Comparison of ENCODE assay signal across 10 mouse cellular contexts in the genomic region with DNA sequence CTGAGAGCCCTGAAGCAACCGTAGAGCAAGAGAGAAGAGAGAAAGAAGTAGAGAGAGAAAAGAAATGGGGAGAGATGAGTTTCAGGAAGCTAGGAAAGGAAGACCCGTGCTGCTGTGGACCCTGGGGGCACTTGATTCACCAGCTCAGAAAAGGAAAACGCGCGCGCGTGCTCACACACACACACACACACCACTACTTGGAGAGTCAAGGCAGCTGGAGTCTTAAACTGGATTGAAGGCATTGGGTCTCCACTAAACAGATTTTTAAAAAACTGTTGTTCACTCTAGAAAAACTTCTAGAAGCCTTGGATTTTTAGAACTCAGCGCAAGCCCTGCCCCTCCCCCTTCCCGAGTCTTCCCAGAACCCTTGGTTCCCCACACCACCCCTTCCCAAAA. TPM values are rescaled to one million over a fixed set of nuclear protein-coding genes. Genes with fewer than 3 reads are reported as not detected.
A peak's percentile ranks its signal among the peaks of the same experiment; 100 is the strongest.
DNase-seq lines count a peak whose midpoint lies in the region; ATAC-seq and TF ChIP-seq lines count a peak whose summit lies in the region.
"Had no signal": no experiment of that assay in that cellular context is flagged by ENCODE, and none has a peak within 500 bp of the region (broad histone marks: within the 10 kb centered on the region; RNA-seq: fewer than 3 reads in every experiment).

No protein-coding gene starts in this region.

- no peaks in the 10 kb centered on the region for H3K36me3 ChIP-seq in heart, embryonic 10.5 days
- H3K36me3 ChIP-seq: liver, embryonic 15.5 days had no signal

- intact Hi-C loops in heart, postnatal 36 days (cut with DNase I), result no loop called here

- H3K27ac ChIP-seq in heart, embryonic 10.5 days, result peak overlapping the region; percentile 81
- peak overlapping the region; percentile 69 for H3K27ac ChIP-seq in embryonic fibroblast, embryonic 13.5 days (ENCODE audit: insufficient read depth, low read length)
- H3K27ac ChIP-seq: liver, embryonic 15.5 days had no signal

- 5% methylated on average over 9 of the region's 9 CpGs for WGBS in heart, embryonic 10.5 days

- H3K4me3 ChIP-seq in heart, embryonic 10.5 days, result peak overlapping the region; percentile 70
- H3K4me3 ChIP-seq in embryonic fibroblast, embryonic 13.5 days (ENCODE audit: insufficient read depth, low read length), result peak overlapping the region; percentile 35
- H3K4me3 ChIP-seq: liver, embryonic 15.5 days had no signal

- no peak for ATAC-seq in megakaryocyte, adult 5-6 weeks (ENCODE audit: poor library complexity, severe bottlenecking)
- ATAC-seq in frontal cortex, adult (ENCODE audit: low TSS enrichment), result no peak

- H3K4me1 ChIP-seq in heart, embryonic 10.5 days, result peaks cover 37% of the 10 kb centered on the region
- no peaks in the 10 kb centered on the region for H3K4me1 ChIP-seq in embryonic fibroblast, embryonic 13.5 days (ENCODE audit: control insufficient read depth, insufficient read depth, low read length)
- H3K4me1 ChIP-seq: liver, embryonic 15.5 days had no signal

- peaks cover 86% of the 10 kb centered on the region for H3K27me3 ChIP-seq in heart, embryonic 10.5 days (ENCODE audit: insufficient read depth, poor library complexity, severe bottlenecking)

- no peak for DNase-seq in heart, embryonic 10.5 days (ENCODE audit: low spot score)
- no peak for DNase-seq in heart, postnatal 36 days
- peak; percentile 5 for DNase-seq in ES-CJ7 (ENCODE audit: low read depth, low spot score)
- peak; percentile 24 for DNase-seq in mesoderm, embryonic 11.5 days (ENCODE audit: low read depth, low spot score)
- DNase-seq in cerebellum, postnatal 14 days, result no peak

- no peaks in the 10 kb centered on the region for H3K9me3 ChIP-seq in heart, embryonic 10.5 days
- H3K9me3 ChIP-seq: liver, embryonic 15.5 days had no signal

- TF ChIP-seq CTCF in embryonic fibroblast, embryonic 13.5 days (IDR thresholded peaks at IDR 0.05; ENCODE audit: borderline replicate concordance, insufficient read depth, low read length), result no peak

- no peak for TF ChIP-seq POLR2A in embryonic fibroblast, embryonic 13.5 days (IDR thresholded peaks at IDR 0.05; ENCODE audit: low read depth, low read length)

RNA-seq across cellular contexts. Expression of gene Irx1, which starts 3.2 kb away (rescaled TPM):
- polyA plus RNA-seq in heart, embryonic 10.5 days (2016; fragmentation: Nextera tagmentation; extraction: Ambion mirVana), result 1.7 and 1.9 TPM in 2 replicates
- total RNA-seq in heart, postnatal 36 days (2021), result 1 to 10 TPM; 5.0 to 8.9 TPM
- polyA plus RNA-seq in embryonic fibroblast, embryonic 13.5 days (2011; ENCODE audit: insufficient read length, low read depth, missing spikeins), result 24.7 and 39.1 TPM in 2 replicates
- total RNA-seq in megakaryocyte, adult 5-6 weeks (2015), result not detected in 2 replicates
- total RNA-seq in megakaryocyte, adult 5-6 weeks (2017), result not detected in 2 replicates
- polyA plus RNA-seq: C2C12; liver, embryonic 15.5 days had no signal

Comparison
In these comparisons a context has a peak if more than half of its experiments do, and no peak if none do; other contexts are left out.
1. DNase-seq: peak in ES-CJ7 (single experiment) and mesoderm, embryonic 11.5 days (single experiment); none in heart, embryonic 10.5 days (single experiment), heart, postnatal 36 days (0 of 2) and cerebellum, postnatal 14 days (0 of 2).
2. RNA of gene Irx1, which starts 3.2 kb away (total RNA-seq): 5.0 to 8.9 TPM in heart, postnatal 36 days; not detected in megakaryocyte, adult 5-6 weeks; every median in the first group is over 4 times any median in the second.